ENCODE assay signal across 31 mouse cellular contexts in genomic region chr16:44702272-44702671, GRCm38 (mm10). TPM values are rescaled to one million over a fixed set of nuclear protein-coding genes. Genes with fewer than 3 reads are reported as not detected.
A peak's percentile ranks its signal among the peaks of the same experiment; 100 is the strongest.
DNase-seq lines count a peak whose midpoint lies in the region; ATAC-seq lines count a peak whose summit lies in the region.
"Had no signal": no experiment of that assay in that cellular context is flagged by ENCODE, and none has a peak within 500 bp of the region (broad histone marks: within the 10 kb centered on the region; RNA-seq: fewer than 3 reads in every experiment).

No protein-coding gene starts in this region.

- intact Hi-C loops in left cerebral cortex, postnatal 25 days (cut with DNase I): no loop called here

- no peaks in the 10 kb centered on the region for H3K9me3 ChIP-seq in limb, embryonic 15.5 days
- H3K9me3 ChIP-seq in stomach, embryonic 16.5 days (replicated peaks; ENCODE audit: control insufficient read depth, low read length): no peaks in the 10 kb centered on the region
- H3K9me3 ChIP-seq in forebrain, embryonic 16.5 days (ENCODE audit: control insufficient read depth, low read length): no peaks in the 10 kb centered on the region
- H3K9me3 ChIP-seq: embryonic facial prominence, embryonic 15.5 days; forebrain, embryonic 13.5 days; heart, embryonic 12.5 days; kidney, embryonic 15.5 days; liver, embryonic 13.5 days; midbrain, embryonic 15.5 days; neural tube, embryonic 15.5 days had no signal

- H3K4me3 ChIP-seq in limb, embryonic 15.5 days: no peak overlapping the region
- no peak overlapping the region for H3K4me3 ChIP-seq in stomach, embryonic 16.5 days (replicated peaks; ENCODE audit: low read length)
- no peak overlapping the region for H3K4me3 ChIP-seq in forebrain, embryonic 16.5 days (replicated peaks; ENCODE audit: low read length)
- H3K4me3 ChIP-seq: embryonic facial prominence, embryonic 15.5 days; forebrain, embryonic 13.5 days; heart, adult 2 months; heart, embryonic 12.5 days; kidney, embryonic 15.5 days; layer of hippocampus, adult 2 months; liver, embryonic 13.5 days; midbrain, embryonic 15.5 days; neural tube, embryonic 15.5 days had no signal

- H3K27me3 ChIP-seq in limb, embryonic 15.5 days: no peaks in the 10 kb centered on the region
- no peaks in the 10 kb centered on the region for H3K27me3 ChIP-seq in stomach, embryonic 16.5 days (ENCODE audit: control insufficient read depth, insufficient read depth, low read length)
- no peaks in the 10 kb centered on the region for H3K27me3 ChIP-seq in forebrain, embryonic 16.5 days (replicated peaks; ENCODE audit: control insufficient read depth, insufficient read depth, low read length)
- H3K27me3 ChIP-seq: embryonic facial prominence, embryonic 15.5 days; forebrain, embryonic 13.5 days; heart, embryonic 12.5 days; kidney, embryonic 15.5 days; liver, embryonic 13.5 days; midbrain, embryonic 15.5 days; neural tube, embryonic 15.5 days had no signal

- H3K4me2 ChIP-seq in limb, embryonic 15.5 days: no peak overlapping the region
- H3K4me2 ChIP-seq in stomach, embryonic 16.5 days (ENCODE audit: low read depth, low read length): no peak overlapping the region
- no peak overlapping the region for H3K4me2 ChIP-seq in forebrain, embryonic 16.5 days (ENCODE audit: low read length)
- H3K4me2 ChIP-seq: embryonic facial prominence, embryonic 15.5 days; forebrain, embryonic 13.5 days; heart, embryonic 12.5 days; hindbrain, embryonic 14.5 days; kidney, embryonic 15.5 days; liver, embryonic 13.5 days; midbrain, embryonic 15.5 days; neural tube, embryonic 15.5 days had no signal

- peak; percentile 94 for ATAC-seq in common myeloid progenitor, adult 5-6 weeks (replicated peaks; ENCODE audit: low read depth, poor library complexity, severe bottlenecking)
- no peak for ATAC-seq in limb, embryonic 15.5 days (ENCODE audit: insufficient number of reproducible peaks, low FRiP score, low TSS enrichment, low read depth)
- ATAC-seq in stomach, embryonic 16.5 days (ENCODE audit: insufficient read depth, low FRiP score): peak; percentile 56; the same call in 1 of the 2 replicates
- no peak for ATAC-seq in forebrain, embryonic 16.5 days
- ATAC-seq: forebrain, embryonic 13.5 days; inflammation-experienced regulatory T-cells, adult 6 months; lung, postnatal 0 days; midbrain, embryonic 15.5 days had no signal

- peak overlapping the region; percentile 35 for H3K27ac ChIP-seq in limb, embryonic 15.5 days
- H3K27ac ChIP-seq in stomach, embryonic 16.5 days (ENCODE audit: low read length): peak overlapping the region; percentile 27
- no peak overlapping the region for H3K27ac ChIP-seq in forebrain, embryonic 16.5 days (ENCODE audit: low read length)
- H3K27ac ChIP-seq: forebrain, embryonic 13.5 days; heart, adult 2 months; hindbrain, embryonic 14.5 days; kidney, embryonic 15.5 days; layer of hippocampus, adult 2 months; liver, embryonic 13.5 days; midbrain, embryonic 15.5 days; neural tube, embryonic 15.5 days had no signal

- H3K4me1 ChIP-seq in limb, embryonic 15.5 days: peaks cover 43% of the 10 kb centered on the region
- peaks cover 22% of the 10 kb centered on the region for H3K4me1 ChIP-seq in stomach, embryonic 16.5 days (ENCODE audit: control insufficient read depth, insufficient read depth, low read length)
- 0 out of 2 replicates have a peak, but pooled peaks cover 3% of the 10 kb centered on the region for H3K4me1 ChIP-seq in forebrain, embryonic 16.5 days (replicated peaks; ENCODE audit: control insufficient read depth, insufficient read depth, low read length)
- H3K4me1 ChIP-seq: liver, embryonic 13.5 days; midbrain, embryonic 15.5 days had no signal

- H3K36me3 ChIP-seq in limb, embryonic 15.5 days: no peaks in the 10 kb centered on the region
- H3K36me3 ChIP-seq in stomach, embryonic 16.5 days (ENCODE audit: control insufficient read depth, insufficient read depth, low read length): no peaks in the 10 kb centered on the region
- no peaks in the 10 kb centered on the region for H3K36me3 ChIP-seq in forebrain, embryonic 16.5 days (ENCODE audit: control insufficient read depth, insufficient read depth)
- H3K36me3 ChIP-seq: embryonic facial prominence, embryonic 15.5 days; heart, embryonic 12.5 days; kidney, embryonic 15.5 days; liver, embryonic 13.5 days; midbrain, embryonic 15.5 days; neural tube, embryonic 15.5 days had no signal

- no peak overlapping the region for H3K9ac ChIP-seq in limb, embryonic 15.5 days
- no peak overlapping the region for H3K9ac ChIP-seq in stomach, embryonic 16.5 days (ENCODE audit: low read length)
- no peak overlapping the region for H3K9ac ChIP-seq in forebrain, embryonic 16.5 days (replicated peaks; ENCODE audit: low read depth, low read length)
- H3K9ac ChIP-seq: embryonic facial prominence, embryonic 15.5 days; forebrain, embryonic 13.5 days; heart, embryonic 12.5 days; hindbrain, embryonic 14.5 days; kidney, embryonic 15.5 days; liver, embryonic 13.5 days; midbrain, embryonic 15.5 days; neural tube, embryonic 15.5 days had no signal

- DNase-seq in B cell, adult 2 months: peak; percentile 15 to 34
- no peak for DNase-seq in left cerebral cortex, postnatal 25 days (ENCODE audit: low spot score in 2 of 2)
- no peak for DNase-seq in testis, postnatal 10 days (ENCODE audit: low spot score)
- DNase-seq: adrenal gland, adult 2 months; cerebellum, adult 8-10 months; gastrocnemius, postnatal 36 days; heart, adult 2 months; heart, postnatal 4 days; kidney, adult 11 months; kidney, postnatal 36 days; left cerebral cortex, postnatal 4 days; liver, embryonic 13.5 days; lung, adult 18-20 months; lung, postnatal 4 days; retina, postnatal 1 day; right cerebral cortex, postnatal 14 days; thymus, postnatal 4 days had no signal

- WGBS in limb, embryonic 15.5 days: 56% methylated on average over 5 of the region's 5 CpGs
- 54% methylated on average over 5 of the region's 5 CpGs for WGBS in stomach, embryonic 16.5 days
- WGBS in forebrain, embryonic 16.5 days: 66% methylated on average over 5 of the region's 5 CpGs

RNA-seq across cellular contexts. Expression of gene Nepro, which starts 21.8 kb away (rescaled TPM):
- 22.7 and 25.1 TPM in 2 replicates for total RNA-seq in common myeloid progenitor, adult 5-6 weeks (2017)
- polyA plus RNA-seq in limb, embryonic 15.5 days (2015; fragmentation: Nextera tagmentation; extraction: Ambion mirVana): 6.9 and 7.4 TPM in 2 replicates
- polyA plus RNA-seq in stomach, embryonic 16.5 days (2015; fragmentation: Nextera tagmentation; extraction: Ambion mirVana): 7.2 and 7.6 TPM in 2 replicates
- 4.9 and 5.6 TPM in 2 replicates for polyA plus RNA-seq in forebrain, embryonic 16.5 days (2015; fragmentation: Nextera tagmentation; extraction: Ambion mirVana)
- total RNA-seq in left cerebral cortex, postnatal 25 days (2021): 1 to 10 TPM; 5.7 to 5.9 TPM

RNA-seq across cellular contexts. Expression of gene Gtpbp8, which starts 43.9 kb away (rescaled TPM):
- 9.7 and 18.3 TPM in 2 replicates for total RNA-seq in common myeloid progenitor, adult 5-6 weeks (2017)
- 23.1 and 26.7 TPM in 2 replicates for polyA plus RNA-seq in limb, embryonic 15.5 days (2015; fragmentation: Nextera tagmentation; extraction: Ambion mirVana)
- polyA plus RNA-seq in stomach, embryonic 16.5 days (2015; fragmentation: Nextera tagmentation; extraction: Ambion mirVana): 25.1 and 26.3 TPM in 2 replicates
- polyA plus RNA-seq in forebrain, embryonic 16.5 days (2015; fragmentation: Nextera tagmentation; extraction: Ambion mirVana): 35.9 and 38.5 TPM in 2 replicates
- 10 to 100 TPM; 23.9 to 25.3 TPM for total RNA-seq in left cerebral cortex, postnatal 25 days (2021)

Comparison
In these comparisons a context has a peak if more than half of its experiments do, and no peak if none do; other contexts are left out.
1. DNase-seq: peak in B cell, adult 2 months (2 of 2); none in left cerebral cortex, postnatal 25 days (0 of 2) and testis, postnatal 10 days (single experiment).
2. ATAC-seq: peak in common myeloid progenitor, adult 5-6 weeks (single experiment) and stomach, embryonic 16.5 days (single experiment); none in limb, embryonic 15.5 days (single experiment) and forebrain, embryonic 16.5 days (single experiment).